Mouse (Mus musculus): ENCODE measurements around the gene Sin3a.

DNA sequence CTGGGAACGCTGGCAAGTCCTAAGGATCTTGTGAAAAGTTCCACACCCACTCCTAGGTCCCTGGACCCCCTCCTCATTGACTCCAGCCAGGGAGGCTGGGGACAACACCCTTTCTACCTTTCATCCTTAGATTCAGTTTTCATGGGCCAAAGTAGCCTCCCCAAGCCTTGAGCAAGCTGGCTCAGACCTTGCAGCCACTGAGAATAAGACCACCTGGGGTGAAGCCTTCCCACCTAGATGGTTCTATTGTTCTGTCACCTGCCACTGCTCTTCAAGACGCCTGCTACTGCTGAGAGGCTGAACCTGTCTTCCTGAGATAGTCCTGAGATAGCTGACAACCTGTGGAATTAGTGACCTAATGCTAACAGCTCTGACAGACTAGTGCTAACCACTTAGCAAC lies 91.3 kb downstream of the Sin3a start:
- no peak for TF ChIP-seq CTCF (IDR thresholded peaks at IDR 0.05; ENCODE audit: low read depth, low read length)
- no peak for TF ChIP-seq POLR2A (IDR thresholded peaks at IDR 0.05; ENCODE audit: borderline replicate concordance, low read depth, low read length)

Data from bone marrow macrophage, adult 2 months (primary cell).